Mouse (Mus musculus): ENCODE data around the gene Gm16253.
A peak's percentile ranks its signal among the peaks of the same experiment; 100 is the strongest.

The Gm16253 gene

GRCm38 (mm10) chr3:96596228-96596707 is 19.5 kb downstream of the Gm16253 start, which contains the start of gene Ankrd34a:
TSS of gene Ankrd34a (plus strand) at chr3:96596636.
- no peaks in the 10 kb centered on the region for H3K9me3 ChIP-seq (ENCODE audit: low read length)
- no peak for TF ChIP-seq CTCF (conservative IDR thresholded peaks at IDR 0.05; ENCODE audit: low read length)
- TF ChIP-seq POU5F1 (IDR thresholded peaks at IDR 0.05; ENCODE audit: borderline replicate concordance, low read length) = no peak
- TF ChIP-seq NANOG (IDR thresholded peaks at IDR 0.05; ENCODE audit: borderline replicate concordance, low read length) = no peak
- peaks cover 42% of the 10 kb centered on the region for H3K27me3 ChIP-seq (ENCODE audit: insufficient read depth, low read length)
- no peaks in the 10 kb centered on the region for H3K36me3 ChIP-seq (ENCODE audit: insufficient read depth, low read length)
- H3K4me3 ChIP-seq (replicated peaks; ENCODE audit: low read length) = peak within 1 kb of the TSS; percentile 81
- peaks cover 83% of the 10 kb centered on the region for H3K4me1 ChIP-seq (replicated peaks; ENCODE audit: low read depth, low read length)

- Histone ChIP-seq H3K4me3 (replicated peaks; ENCODE audit: low read length) (peak overlapping the region; percentile 81), H3K36me3 (ENCODE audit: insufficient read depth, low read length) (no peaks in the 10 kb centered on the region), H3K27me3 (ENCODE audit: insufficient read depth, low read length) (peaks cover 45% of the 10 kb centered on the region), H3K4me1 (replicated peaks; ENCODE audit: low read depth, low read length) (peaks cover 83% of the 10 kb centered on the region), H3K9me3 (ENCODE audit: low read length) (no peaks in the 10 kb centered on the region)
- TF ChIP-seq POU5F1 (IDR thresholded peaks at IDR 0.05; ENCODE audit: borderline replicate concordance, low read length) (no peak), CTCF (conservative IDR thresholded peaks at IDR 0.05; ENCODE audit: low read length) (no peak), NANOG (IDR thresholded peaks at IDR 0.05; ENCODE audit: borderline replicate concordance, low read length) (no peak)
Measured at GRCm38 (mm10) chr3:96596855-96597254, 20.1 kb downstream of the Gm16253 start.

GRCm38 (mm10) chr3:96597435-96597891 is 20.7 kb downstream of the Gm16253 start:
- TF ChIP-seq NANOG (IDR thresholded peaks at IDR 0.05; ENCODE audit: borderline replicate concordance, low read length) (no peak), POU5F1 (IDR thresholded peaks at IDR 0.05; ENCODE audit: borderline replicate concordance, low read length) (no peak), CTCF (conservative IDR thresholded peaks at IDR 0.05; ENCODE audit: low read length) (no peak)
- H3K4me3 ChIP-seq (replicated peaks; ENCODE audit: low read length) = peak overlapping the region; percentile 81
- peaks cover 83% of the 10 kb centered on the region for H3K4me1 ChIP-seq (replicated peaks; ENCODE audit: low read depth, low read length)
- H3K9me3 ChIP-seq (ENCODE audit: low read length) = no peaks in the 10 kb centered on the region
- H3K36me3 ChIP-seq (ENCODE audit: insufficient read depth, low read length) = no peaks in the 10 kb centered on the region
- peaks cover 51% of the 10 kb centered on the region for H3K27me3 ChIP-seq (ENCODE audit: insufficient read depth, low read length)

GRCm38 (mm10) chr3:96598156-96599068 is 21.6 kb downstream of the Gm16253 start:
- Histone ChIP-seq H3K27me3 (ENCODE audit: insufficient read depth, low read length) (peaks cover 60% of the 10 kb centered on the region), H3K4me1 (replicated peaks; ENCODE audit: low read depth, low read length) (peaks cover 83% of the 10 kb centered on the region), H3K9me3 (ENCODE audit: low read length) (no peaks in the 10 kb centered on the region), H3K36me3 (ENCODE audit: insufficient read depth, low read length) (no peaks in the 10 kb centered on the region), H3K4me3 (replicated peaks; ENCODE audit: low read length) (peak overlapping the region; percentile 81)
- no peak for TF ChIP-seq CTCF (conservative IDR thresholded peaks at IDR 0.05; ENCODE audit: low read length)
- no peak for TF ChIP-seq POU5F1 (IDR thresholded peaks at IDR 0.05; ENCODE audit: borderline replicate concordance, low read length)
- no peak for TF ChIP-seq NANOG (IDR thresholded peaks at IDR 0.05; ENCODE audit: borderline replicate concordance, low read length)

GRCm38 (mm10) chr3:96599069-96599393 is 22.2 kb downstream of the Gm16253 start:
- Histone ChIP-seq H3K4me1 (replicated peaks; ENCODE audit: low read depth, low read length) (peaks cover 82% of the 10 kb centered on the region), H3K36me3 (ENCODE audit: insufficient read depth, low read length) (no peaks in the 10 kb centered on the region), H3K27me3 (ENCODE audit: insufficient read depth, low read length) (peaks cover 60% of the 10 kb centered on the region), H3K4me3 (replicated peaks; ENCODE audit: low read length) (peak overlapping the region; percentile 81), H3K9me3 (ENCODE audit: low read length) (no peaks in the 10 kb centered on the region)
- no peak for TF ChIP-seq NANOG (IDR thresholded peaks at IDR 0.05; ENCODE audit: borderline replicate concordance, low read length)
- no peak for TF ChIP-seq CTCF (conservative IDR thresholded peaks at IDR 0.05; ENCODE audit: low read length)
- TF ChIP-seq POU5F1 (IDR thresholded peaks at IDR 0.05; ENCODE audit: borderline replicate concordance, low read length) = no peak

- Histone ChIP-seq H3K9me3 (ENCODE audit: low read length) (no peaks in the 10 kb centered on the region), H3K27me3 (ENCODE audit: insufficient read depth, low read length) (peaks cover 60% of the 10 kb centered on the region), H3K4me1 (replicated peaks; ENCODE audit: low read depth, low read length) (peaks cover 82% of the 10 kb centered on the region), H3K4me3 (replicated peaks; ENCODE audit: low read length) (no peak overlapping the region), H3K36me3 (ENCODE audit: insufficient read depth, low read length) (no peaks in the 10 kb centered on the region)
- TF ChIP-seq NANOG (IDR thresholded peaks at IDR 0.05; ENCODE audit: borderline replicate concordance, low read length) (no peak), CTCF (conservative IDR thresholded peaks at IDR 0.05; ENCODE audit: low read length) (no peak), POU5F1 (IDR thresholded peaks at IDR 0.05; ENCODE audit: borderline replicate concordance, low read length) (no peak)
Measured at GRCm38 (mm10) chr3:96599411-96599810, 22.6 kb downstream of the Gm16253 start.

GRCm38 (mm10) chr3:96600639-96601250 is 24.0 kb downstream of the Gm16253 start, which contains the start of gene Lix1l:
TSS of gene Lix1l (plus strand) at chr3:96601149.
- Histone ChIP-seq H3K4me3 (replicated peaks; ENCODE audit: low read length) (peak within 1 kb of the TSS; percentile 83), H3K27me3 (ENCODE audit: insufficient read depth, low read length) (peaks cover 56% of the 10 kb centered on the region), H3K9me3 (ENCODE audit: low read length) (no peaks in the 10 kb centered on the region), H3K36me3 (ENCODE audit: insufficient read depth, low read length) (no peaks in the 10 kb centered on the region), H3K4me1 (replicated peaks; ENCODE audit: low read depth, low read length) (peaks cover 71% of the 10 kb centered on the region)
- TF ChIP-seq POU5F1 (IDR thresholded peaks at IDR 0.05; ENCODE audit: borderline replicate concordance, low read length) = no peak
- no peak for TF ChIP-seq CTCF (conservative IDR thresholded peaks at IDR 0.05; ENCODE audit: low read length)
- no peak for TF ChIP-seq NANOG (IDR thresholded peaks at IDR 0.05; ENCODE audit: borderline replicate concordance, low read length)

GRCm38 (mm10) chr3:96601251-96601787 is 24.5 kb downstream of the Gm16253 start:
- TF ChIP-seq POU5F1 (IDR thresholded peaks at IDR 0.05; ENCODE audit: borderline replicate concordance, low read length) (no peak), NANOG (IDR thresholded peaks at IDR 0.05; ENCODE audit: borderline replicate concordance, low read length) (no peak), CTCF (conservative IDR thresholded peaks at IDR 0.05; ENCODE audit: low read length) (no peak)
- Histone ChIP-seq H3K27me3 (ENCODE audit: insufficient read depth, low read length) (peaks cover 50% of the 10 kb centered on the region), H3K9me3 (ENCODE audit: low read length) (no peaks in the 10 kb centered on the region), H3K4me1 (replicated peaks; ENCODE audit: low read depth, low read length) (peaks cover 66% of the 10 kb centered on the region), H3K4me3 (replicated peaks; ENCODE audit: low read length) (peak overlapping the region; percentile 83), H3K36me3 (ENCODE audit: insufficient read depth, low read length) (no peaks in the 10 kb centered on the region)
